ENCODE assay signal across 14 mouse cellular contexts in the genomic region with DNA sequence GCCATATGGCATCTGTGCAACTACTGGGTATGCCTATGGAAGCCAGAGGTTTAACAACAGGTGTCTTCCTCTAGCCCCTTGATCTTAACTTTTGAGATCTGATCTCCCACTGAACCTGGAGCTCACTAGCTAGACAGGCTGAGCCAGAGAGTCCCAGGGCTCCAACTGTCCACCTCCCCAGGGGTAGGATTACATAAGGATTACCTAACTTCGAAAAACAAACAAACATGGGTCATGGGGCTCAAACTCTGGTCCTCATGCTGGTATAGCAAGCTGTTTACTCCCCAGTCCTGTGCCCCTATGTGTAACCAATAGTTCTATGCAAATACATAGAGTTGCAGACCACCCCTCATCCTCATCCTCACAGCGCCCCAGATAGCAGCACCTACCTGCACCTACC.
"Had no signal": no experiment of that assay in that cellular context is flagged by ENCODE, and none has a peak within 500 bp of the region (broad histone marks: within the 10 kb centered on the region; RNA-seq: fewer than 3 reads in every experiment).

No protein-coding gene starts in this region.

- H3K4me2 ChIP-seq: limb, embryonic 13.5 days; midbrain, embryonic 13.5 days; neural tube, embryonic 12.5 days; stomach, embryonic 15.5 days had no signal

- DNase-seq: kidney, adult 11 months; layer of hippocampus, adult 9-11 months; layer of hippocampus, postnatal 36 days; left cerebral cortex, postnatal 4 days; lung, adult 2 months; lung, postnatal 10 days; retina, postnatal 1 day; thymus, postnatal 36 days had no signal

- ATAC-seq: hindbrain, postnatal 0 days; midbrain, embryonic 13.5 days had no signal

- H3K27ac ChIP-seq: hindbrain, postnatal 0 days; limb, embryonic 13.5 days; macrophage; midbrain, embryonic 13.5 days; neural tube, embryonic 12.5 days; stomach, embryonic 15.5 days had no signal

- H3K36me3 ChIP-seq: stomach, embryonic 15.5 days had no signal

- H3K9me3 ChIP-seq: limb, embryonic 13.5 days; midbrain, embryonic 13.5 days; neural tube, embryonic 12.5 days; stomach, embryonic 15.5 days had no signal

- H3K9ac ChIP-seq: limb, embryonic 13.5 days; midbrain, embryonic 13.5 days; neural tube, embryonic 12.5 days; stomach, embryonic 15.5 days had no signal

- H3K4me3 ChIP-seq: limb, embryonic 13.5 days; midbrain, embryonic 13.5 days; neural tube, embryonic 12.5 days; stomach, embryonic 15.5 days had no signal

- H3K27me3 ChIP-seq: limb, embryonic 13.5 days; midbrain, embryonic 13.5 days; neural tube, embryonic 12.5 days; stomach, embryonic 15.5 days had no signal
